Mouse (Mus musculus) adrenal gland, postnatal 25 days (tissue): Measurements from ENCODE around the gene Zfp384. TPM values are rescaled to one million over a fixed set of nuclear protein-coding genes. Genes with fewer than 3 reads are reported as not detected.

ENCODE experiments used
- DNase-seq: peaks from one replicate; pipeline ENCODE4 v3.0.0; 2021; ENCODE audit warnings: mixed read lengths
- total RNA-seq: library from RNA; stranded (reverse); gene quantifications from 2 replicates; pipeline ENCODE4 v1.2.3, GENCODE M21; 2021

The Zfp384 gene
- total RNA-seq, 1 experiment from 2014 or later, result 61.3 TPM

DNA sequence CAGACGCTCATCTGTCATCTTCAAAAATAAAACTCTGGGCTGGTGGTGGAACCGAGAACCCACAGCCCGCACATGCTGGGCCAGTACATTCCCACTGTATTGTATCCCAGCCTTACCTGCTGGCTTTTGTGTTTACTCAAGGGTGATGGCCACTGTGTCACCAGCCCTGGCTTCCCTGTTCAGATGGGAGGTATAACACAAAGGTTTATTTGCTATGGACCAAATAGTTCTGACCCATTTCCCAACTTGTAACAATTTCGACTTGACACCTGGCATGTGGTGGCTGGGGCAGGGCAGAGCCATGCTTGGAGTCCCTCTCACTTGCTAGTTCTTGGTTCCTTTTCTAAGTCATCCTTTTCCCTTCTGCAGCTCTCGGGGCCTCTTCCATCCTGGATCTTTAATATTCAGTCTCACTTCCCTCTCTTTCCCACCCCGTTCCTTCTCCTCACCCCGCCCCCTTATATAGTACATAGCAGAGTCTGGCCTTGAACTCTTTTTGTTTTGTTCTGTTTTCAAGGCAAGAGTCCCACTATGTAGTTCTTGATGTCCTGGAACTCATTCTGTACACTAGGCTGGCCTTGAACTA, 73.9 kb downstream of the Zfp384 start:
- DNase-seq, result no peak

DNA sequence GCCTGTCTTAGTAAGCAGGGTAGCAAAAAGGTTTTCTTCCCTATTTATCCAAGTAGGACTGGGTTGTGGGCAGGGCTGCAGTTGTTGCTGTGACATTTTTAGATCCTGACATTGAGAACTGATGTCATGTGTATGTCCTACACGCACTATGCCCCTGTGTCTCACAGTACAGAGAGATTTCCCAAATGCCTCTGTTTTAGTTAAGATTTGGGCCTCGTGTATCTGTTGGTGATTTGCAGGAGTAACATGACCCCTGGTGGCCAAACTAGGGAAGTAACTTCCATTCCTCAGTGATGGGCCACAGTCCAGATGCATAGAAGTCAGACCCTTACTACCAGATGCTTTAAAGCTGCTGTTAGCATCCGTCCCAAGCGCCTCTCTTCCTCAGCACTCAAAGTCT, 75.5 kb downstream of the Zfp384 start:
- DNase-seq, result peak; percentile 41

Other genes with a start within 250 kb of the Zfp384 start
- 10.1 and 17.6 TPM in 2 replicates for gene Eno2, start 239.5 kb upstream of the Zfp384 start, total RNA-seq
- gene Lrrc23, start 229.4 kb upstream of the Zfp384 start, total RNA-seq, result 0.21 TPM in 1 of 2 replicates, not detected in the other
- 21.7 and 32.2 TPM in 2 replicates for gene Spsb2, start 200.5 kb upstream of the Zfp384 start, total RNA-seq
- gene Tpi1, start 194.8 kb upstream of the Zfp384 start, total RNA-seq, result 382 and 387 TPM in 2 replicates
- 118 and 136 TPM in 2 replicates for gene Usp5, start 179.7 kb upstream of the Zfp384 start, total RNA-seq
- 10.5 and 11.7 TPM in 2 replicates for gene Cdca3, start 179.6 kb upstream of the Zfp384 start, total RNA-seq
- gene Gnb3, start 168.9 kb upstream of the Zfp384 start, total RNA-seq, result 5.5 and 14.0 TPM in 2 replicates
- 20.2 and 26.5 TPM in 2 replicates for gene P3h3, start 151.4 kb upstream of the Zfp384 start, total RNA-seq
- 0.90 and 1.5 TPM in 2 replicates for gene Gpr162, start 145.2 kb upstream of the Zfp384 start, total RNA-seq
- 0.21 TPM in 1 of 2 replicates, not detected in the other for gene Cd4, start 120.9 kb upstream of the Zfp384 start, total RNA-seq
- 1.2 and 1.4 TPM in 2 replicates for gene Lag3, start 97.4 kb upstream of the Zfp384 start, total RNA-seq
- gene Ptms, start 89.0 kb upstream of the Zfp384 start, total RNA-seq, result 790 and 858 TPM in 2 replicates
- gene Mlf2, start 77.8 kb upstream of the Zfp384 start, total RNA-seq, result 271 and 277 TPM in 2 replicates
- gene Cops7a, start 43.6 kb upstream of the Zfp384 start, total RNA-seq, result 172 and 177 TPM in 2 replicates
- gene Pianp, start 12.5 kb upstream of the Zfp384 start, total RNA-seq, result 1.2 and 2.1 TPM in 2 replicates
- 82.3 and 102 TPM in 2 replicates for gene Ing4, start 30.6 kb downstream of the Zfp384 start, total RNA-seq
- gene Acrbp, start 40.5 kb downstream of the Zfp384 start, total RNA-seq, result 10.4 and 11.7 TPM in 2 replicates
- 0.36 TPM in 1 of 2 replicates, not detected in the other for gene Lpar5, start 58.8 kb downstream of the Zfp384 start, total RNA-seq
- 175 and 203 TPM in 2 replicates for gene Chd4, start 86.8 kb downstream of the Zfp384 start, total RNA-seq
- gene Nop2, start 122.8 kb downstream of the Zfp384 start, total RNA-seq, result 36.2 and 44.0 TPM in 2 replicates
- 27.8 and 43.8 TPM in 2 replicates for gene Iffo1, start 136.1 kb downstream of the Zfp384 start, total RNA-seq
- 1,475 and 1,510 TPM in 2 replicates for gene Gapdh, start 157.3 kb downstream of the Zfp384 start, total RNA-seq
- 35.6 and 48.3 TPM in 2 replicates for gene Ncapd2, start 182.6 kb downstream of the Zfp384 start, total RNA-seq
- gene Mrpl51, start 182.7 kb downstream of the Zfp384 start, total RNA-seq, result 158 and 198 TPM in 2 replicates
- 81.4 and 102 TPM in 2 replicates for gene Vamp1, start 206.4 kb downstream of the Zfp384 start, total RNA-seq
- gene Tapbpl, start 222.7 kb downstream of the Zfp384 start, total RNA-seq, result 7.6 and 9.8 TPM in 2 replicates
- gene Cd27, start 227.9 kb downstream of the Zfp384 start, total RNA-seq, result 0.79 TPM in 1 of 2 replicates, not detected in the other